ENCODE assay signal across 19 mouse cellular contexts in the genomic region with DNA sequence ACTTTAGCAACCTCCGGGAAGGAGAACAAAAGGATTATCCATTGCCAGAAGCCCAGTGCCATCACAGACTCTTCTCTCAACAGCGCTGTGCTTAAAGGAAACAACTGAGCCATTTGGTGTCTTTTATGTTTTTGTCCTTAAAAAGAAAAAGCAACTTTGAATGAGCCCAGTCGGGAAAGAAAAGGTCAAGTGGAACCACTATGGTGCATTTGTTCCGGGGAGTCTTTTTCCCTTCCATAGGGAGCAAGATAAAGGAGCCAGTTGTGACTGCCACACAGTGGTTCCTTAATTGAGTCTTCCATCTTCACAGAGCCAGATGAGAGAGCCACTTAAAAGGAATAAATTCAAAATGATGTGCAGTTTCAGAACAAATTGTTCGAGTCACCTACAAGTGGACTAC.
DNase-seq lines count a peak whose midpoint lies in the region; ATAC-seq and TF ChIP-seq lines count a peak whose summit lies in the region.
"Had no signal": no experiment of that assay in that cellular context is flagged by ENCODE, and none has a peak within 500 bp of the region (broad histone marks: within the 10 kb centered on the region; RNA-seq: fewer than 3 reads in every experiment).

No protein-coding gene starts in this region.

- H3K4me1 ChIP-seq in midbrain, embryonic 10.5 days: peaks cover 17% of the 10 kb centered on the region
- H3K4me1 ChIP-seq in midbrain, embryonic 13.5 days (replicated peaks): no peaks in the 10 kb centered on the region
- H3K4me1 ChIP-seq: embryonic facial prominence, embryonic 13.5 days; heart, embryonic 15.5 days; hindbrain, embryonic 15.5 days had no signal

- no peak for TF ChIP-seq POLR2A in brain, embryonic 14.5 days (IDR thresholded peaks at IDR 0.05; ENCODE audit: borderline replicate concordance, extremely low read depth, insufficient read depth, insufficient read length, poor library complexity, severe bottlenecking)

- no peaks in the 10 kb centered on the region for H3K36me3 ChIP-seq in midbrain, embryonic 10.5 days
- no peaks in the 10 kb centered on the region for H3K36me3 ChIP-seq in midbrain, embryonic 13.5 days
- H3K36me3 ChIP-seq: embryonic facial prominence, embryonic 13.5 days; heart, embryonic 15.5 days; hindbrain, embryonic 15.5 days had no signal

- peak; percentile 15 for DNase-seq in midbrain, embryonic 10.5 days (ENCODE audit: low spot score)
- DNase-seq in brain, embryonic 14.5 days (ENCODE audit: low read depth): peak; percentile 57
- peak; percentile 51 for DNase-seq in embryo, embryonic 10.5 days (ENCODE audit: low spot score)
- no peak for DNase-seq in frontal cortex, adult 2 months (ENCODE audit: extremely low spot score in 1 of 2, low spot score in 1 of 2)
- DNase-seq in retina, embryonic 14.5 days (ENCODE audit: low spot score): no peak
- DNase-seq: adrenal gland, adult 8-10 months; cerebellum, adult 18-20 months; cerebellum, adult 9-11 months; cerebellum, postnatal 36 days; gastrocnemius, postnatal 14 days; heart, adult 2 months; heart, postnatal 14 days had no signal

- H3K4me2 ChIP-seq in midbrain, embryonic 13.5 days (replicated peaks): no peak overlapping the region
- H3K4me2 ChIP-seq: embryonic facial prominence, embryonic 13.5 days; heart, embryonic 11.5 days; heart, embryonic 15.5 days; hindbrain, embryonic 15.5 days had no signal

- H3K27me3 ChIP-seq in midbrain, embryonic 10.5 days (ENCODE audit: low read depth, poor library complexity, severe bottlenecking): peaks cover 31% of the 10 kb centered on the region; the same call in 1 of the 2 replicates
- no peaks in the 10 kb centered on the region for H3K27me3 ChIP-seq in midbrain, embryonic 13.5 days
- H3K27me3 ChIP-seq: embryonic facial prominence, embryonic 13.5 days; heart, embryonic 15.5 days; hindbrain, embryonic 15.5 days had no signal

- H3K27ac ChIP-seq in midbrain, embryonic 10.5 days (replicated peaks): no peak overlapping the region; the same call in 1 of the 2 replicates
- H3K27ac ChIP-seq in midbrain, embryonic 13.5 days: no peak overlapping the region
- H3K27ac ChIP-seq: embryonic facial prominence, embryonic 13.5 days; heart, adult 2 months; heart, embryonic 15.5 days; hindbrain, embryonic 15.5 days had no signal

- H3K4me3 ChIP-seq in midbrain, embryonic 10.5 days: no peak overlapping the region
- H3K4me3 ChIP-seq in midbrain, embryonic 13.5 days (replicated peaks): no peak overlapping the region
- H3K4me3 ChIP-seq: embryonic facial prominence, embryonic 13.5 days; heart, adult 2 months; heart, embryonic 15.5 days; hindbrain, embryonic 15.5 days had no signal

- ATAC-seq in midbrain, embryonic 13.5 days: no peak
- ATAC-seq: forebrain, embryonic 16.5 days; intestine, embryonic 16.5 days had no signal

- TF ChIP-seq CTCF in brain, embryonic 14.5 days (IDR thresholded peaks at IDR 0.05; ENCODE audit: borderline replicate concordance, extremely low read depth, insufficient read depth, insufficient read length): no peak

- 23% methylated on average over 5 of the region's 5 CpGs for WGBS in midbrain, embryonic 10.5 days
- WGBS in midbrain, embryonic 13.5 days: 5% methylated on average over 5 of the region's 5 CpGs

- H3K9ac ChIP-seq in midbrain, embryonic 13.5 days (replicated peaks): no peak overlapping the region
- H3K9ac ChIP-seq: embryonic facial prominence, embryonic 13.5 days; heart, embryonic 15.5 days; hindbrain, embryonic 15.5 days had no signal

- no peaks in the 10 kb centered on the region for H3K9me3 ChIP-seq in midbrain, embryonic 10.5 days (replicated peaks)
- H3K9me3 ChIP-seq in midbrain, embryonic 13.5 days: no peaks in the 10 kb centered on the region
- H3K9me3 ChIP-seq: embryonic facial prominence, embryonic 13.5 days; heart, embryonic 15.5 days; hindbrain, embryonic 15.5 days had no signal

Comparison
In these comparisons a context has a peak if more than half of its experiments do, and no peak if none do; other contexts are left out.
1. DNase-seq: peak in midbrain, embryonic 10.5 days (single experiment), brain, embryonic 14.5 days (single experiment) and embryo, embryonic 10.5 days (single experiment); none in frontal cortex, adult 2 months (0 of 2) and retina, embryonic 14.5 days (single experiment).